Mouse (Mus musculus): ENCODE measurements around the gene Tmem117.

The Tmem117 gene

DNA sequence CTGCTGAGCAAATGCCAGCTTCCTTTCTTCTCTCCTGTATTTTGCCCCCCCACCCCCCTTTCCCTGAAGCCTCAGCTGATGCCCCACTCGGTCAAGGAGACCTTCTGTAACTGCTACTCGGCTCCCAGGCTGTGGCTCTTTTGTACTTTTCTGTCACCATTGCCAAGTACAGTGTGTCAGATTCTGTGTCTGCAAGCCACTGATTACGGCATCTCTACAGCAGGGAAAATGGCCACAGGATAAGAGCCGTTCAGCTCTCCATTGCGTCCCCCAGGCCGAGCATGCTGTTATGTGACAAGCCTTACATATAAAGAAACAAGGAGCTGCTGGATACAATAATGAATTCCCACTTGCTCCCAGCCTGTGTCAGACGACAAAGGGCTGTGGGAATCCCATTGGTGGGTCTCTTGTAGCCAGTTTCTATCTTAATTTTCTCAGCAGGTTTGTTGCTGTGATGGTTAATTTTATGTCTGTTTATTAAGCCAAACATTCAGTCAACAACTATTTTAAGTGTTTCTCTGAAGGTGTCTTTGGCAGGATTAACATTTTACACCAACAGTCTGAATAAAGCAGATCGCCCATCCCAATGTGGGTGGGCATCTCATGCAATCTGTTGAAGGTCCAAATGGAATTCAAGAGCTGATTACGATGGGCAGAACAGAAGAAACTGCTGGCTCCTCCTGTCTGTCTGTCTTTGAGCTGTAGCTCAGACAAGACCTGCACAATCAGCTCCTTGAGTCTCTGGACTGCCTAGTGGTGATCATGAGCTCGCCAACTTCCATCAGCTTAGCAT, 508.2 kb downstream of the Tmem117 start:
- no peak for DNase-seq (ENCODE audit: extremely low spot score, low read depth, low spot score)

DNA sequence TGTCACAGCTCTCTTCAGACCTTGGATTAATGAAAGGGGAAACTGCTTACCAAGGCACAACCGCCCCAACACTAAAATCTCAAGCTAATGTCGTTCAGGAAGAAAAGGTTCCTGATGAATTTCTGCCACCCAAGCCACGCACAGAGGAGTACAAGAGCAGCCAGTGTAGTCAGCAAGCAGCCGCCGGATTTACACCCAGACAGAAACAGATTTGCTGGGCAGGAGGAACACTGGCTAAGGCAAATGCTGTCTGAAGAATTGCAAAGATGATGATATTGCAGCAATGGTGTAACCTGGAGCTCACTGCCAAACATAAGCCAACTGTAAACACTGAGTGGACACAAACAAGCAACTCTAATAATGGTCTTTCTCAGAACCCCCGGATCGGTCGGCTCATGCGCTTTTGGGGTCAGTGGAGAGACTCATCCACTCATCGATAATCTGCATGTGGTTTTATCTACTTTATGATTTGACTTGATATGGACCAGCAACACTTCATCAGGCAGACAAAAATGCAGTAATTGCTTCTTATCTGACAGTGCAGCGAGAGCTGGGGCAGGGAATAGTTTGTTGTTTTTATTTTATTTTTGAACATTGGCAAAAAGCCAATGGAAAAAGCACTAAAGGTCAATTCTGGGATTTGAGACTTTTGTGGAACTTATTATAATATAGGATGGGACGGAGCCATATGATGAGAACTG, 509.8 kb downstream of the Tmem117 start:
- no peak for DNase-seq (ENCODE audit: extremely low spot score, low read depth, low spot score)

DNA sequence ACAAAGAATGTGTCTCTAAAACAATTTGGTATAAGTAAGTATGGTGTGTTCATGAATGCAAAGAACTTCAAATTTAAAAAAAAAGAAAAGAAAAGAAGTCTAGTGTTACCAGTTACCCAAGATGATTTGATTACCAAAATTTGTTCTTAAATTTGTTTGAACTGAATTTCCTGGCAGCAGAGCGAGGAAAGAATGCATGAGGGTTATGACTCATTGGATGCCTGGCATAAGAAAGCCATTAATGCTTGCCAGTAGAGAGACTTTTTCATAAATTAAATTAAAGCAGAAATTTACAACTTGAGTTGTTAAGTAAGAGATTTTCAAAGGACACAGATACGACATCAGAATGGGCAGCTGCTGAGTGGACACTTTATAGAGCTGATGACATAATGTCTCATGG, 515.1 kb downstream of the Tmem117 start:
- no peak for DNase-seq (ENCODE audit: extremely low spot score, low read depth, low spot score)

DNA sequence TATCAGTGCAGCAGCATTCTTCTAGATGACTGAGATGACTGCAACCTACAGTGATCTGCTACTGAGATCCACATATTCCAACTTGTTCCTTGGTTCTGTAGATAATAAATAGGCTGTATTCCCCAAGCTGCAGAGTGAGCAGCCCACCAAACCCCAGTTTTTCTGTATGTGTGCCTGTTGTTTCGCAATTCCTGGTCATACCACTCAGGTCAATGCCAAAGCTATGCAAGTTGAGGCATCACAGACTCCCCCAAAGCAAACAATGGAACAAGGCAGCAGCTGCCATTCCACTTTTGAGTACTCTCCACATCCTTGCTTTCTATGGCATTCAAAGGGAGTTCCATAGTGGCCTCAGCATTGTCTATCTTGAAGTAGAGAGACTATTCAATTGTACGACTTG, 516.1 kb downstream of the Tmem117 start:
- no peak for DNase-seq (ENCODE audit: extremely low spot score, low read depth, low spot score)

Data from hindlimb bud, embryonic 11.5 days (tissue).